Mouse (Mus musculus) heart, postnatal 36 days (tissue): ENCODE results near the gene Zbtb4. TPM values are rescaled to one million over a fixed set of nuclear protein-coding genes. Genes with fewer than 3 reads are reported as not detected.
A peak's percentile ranks its signal among the peaks of the same experiment; 100 is the strongest.

Experiments
- DNase-seq, 2 experiments: peaks; one replicate each; pipeline ENCODE4 v3.0.0; 2021 to 2022
- intact Hi-C: fragments of 180-260 bp; cut with DNase I; formaldehyde crosslinking; loops from one replicate; pipeline ENCODE4 v1.15.1; 2025
- total RNA-seq, 2 experiments: library from RNA; stranded (reverse); gene quantifications; 2 replicates each; pipeline ENCODE4 v1.2.3; 2021

The Zbtb4 gene
- total RNA-seq, 2 experiments from 2014 or later: 39.0 to 43.1 TPM

GRCm38 (mm10) chr11:69760901-69761200 lies 4.9 kb upstream of the Zbtb4 start:
- intact Hi-C loops: no loop called here
- no peak for DNase-seq

- DNase-seq: no peak
- intact Hi-C loops: no loop called here
Observed at GRCm38 (mm10) chr11:69761868-69762267, 3.8 kb upstream of the Zbtb4 start, which contains the start of gene Slc35g3. TSS of gene Slc35g3 (minus strand) at chr11:69761968.

GRCm38 (mm10) chr11:69763551-69763950 lies 2.2 kb upstream of the Zbtb4 start:
- intact Hi-C loops: no loop called here
- no peak for DNase-seq

- intact Hi-C loops: loop anchor here (2.0 kb wide), 3 partner anchors 19 to 37 kb away; partner anchors contain the start of gene Chrnb1
- peak in 1 of 2 experiments; percentile 74 for DNase-seq
Observed at GRCm38 (mm10) chr11:69766126-69766609, 456 bp downstream of the Zbtb4 start.

- no peak for DNase-seq
- intact Hi-C loops: loop anchor here (2.0 kb wide), 3 partner anchors 18 to 36 kb away; partner anchors contain the start of gene Chrnb1
Observed at GRCm38 (mm10) chr11:69766872-69767624, 1.3 kb downstream of the Zbtb4 start.

- intact Hi-C loops: loop anchor here (2.0 kb wide), 3 partner anchors 17 to 35 kb away; partner anchors contain the start of gene Chrnb1
- DNase-seq: no peak
Observed at GRCm38 (mm10) chr11:69767625-69767909, 1.9 kb downstream of the Zbtb4 start.

- DNase-seq: no peak
- intact Hi-C loops: no loop called here
Observed at GRCm38 (mm10) chr11:69774961-69775360, 9.2 kb downstream of the Zbtb4 start.

- DNase-seq: no peak
- intact Hi-C loops: no loop called here
Observed at GRCm38 (mm10) chr11:69775716-69776115, 10.0 kb downstream of the Zbtb4 start.

GRCm38 (mm10) chr11:69776488-69776887 lies 10.8 kb downstream of the Zbtb4 start:
- no peak for DNase-seq
- intact Hi-C loops: no loop called here

- intact Hi-C loops: no loop called here
- DNase-seq: no peak
Observed at GRCm38 (mm10) chr11:69777504-69778257, 12.0 kb downstream of the Zbtb4 start.

GRCm38 (mm10) chr11:69778258-69778982 lies 12.7 kb downstream of the Zbtb4 start:
- no peak for DNase-seq
- intact Hi-C loops: no loop called here

GRCm38 (mm10) chr11:69778985-69779384 lies 13.3 kb downstream of the Zbtb4 start:
- intact Hi-C loops: no loop called here
- DNase-seq: no peak

GRCm38 (mm10) chr11:69781828-69782227 lies 16.1 kb downstream of the Zbtb4 start:
- no peak for DNase-seq
- intact Hi-C loops: no loop called here

GRCm38 (mm10) chr11:69784793-69785272 lies 19.1 kb downstream of the Zbtb4 start:
- intact Hi-C loops: loop anchor here (2.0 kb wide), 1 partner anchor 18 kb away; no protein-coding TSS in a partner anchor
- peak; percentile 63 for DNase-seq

GRCm38 (mm10) chr11:69787306-69787705 lies 21.6 kb downstream of the Zbtb4 start:
- intact Hi-C loops: no loop called here
- no peak for DNase-seq

GRCm38 (mm10) chr11:69789431-69789830 lies 23.7 kb downstream of the Zbtb4 start:
- DNase-seq: no peak
- intact Hi-C loops: no loop called here

GRCm38 (mm10) chr11:69791420-69791819 lies 25.7 kb downstream of the Zbtb4 start:
- intact Hi-C loops: no loop called here

GRCm38 (mm10) chr11:69793429-69793828 lies 27.7 kb downstream of the Zbtb4 start:
- intact Hi-C loops: no loop called here
- DNase-seq: no peak

More at GRCm38 (mm10) chr11:69791420-69791819, 25.7 kb downstream of the Zbtb4 start:
- DNase-seq: no peak

GRCm38 (mm10) chr11:69795168-69795982 lies 29.7 kb downstream of the Zbtb4 start, which contains the start of gene Chrnb1:
TSS of gene Chrnb1 (minus strand) at chr11:69795943.
- peak; percentile 91 to 92 for DNase-seq
- intact Hi-C loops: loop anchor here (2.0 kb wide), 1 partner anchor 29 kb away; no protein-coding TSS in a partner anchor

GRCm38 (mm10) chr11:69795983-69796435 lies 30.3 kb downstream of the Zbtb4 start:
- no peak for DNase-seq
- intact Hi-C loops: loop anchor here (2.0 kb wide), 1 partner anchor 29 kb away; no protein-coding TSS in a partner anchor
